Mouse (Mus musculus) left cerebral cortex, postnatal 25 days (tissue): ENCODE results near the gene Ttc17. TPM values are rescaled to one million over a fixed set of nuclear protein-coding genes. Genes with fewer than 3 reads are reported as not detected.
"Not testable (repeated sequence)": the region's sequence is repeated elsewhere in the genome, so short reads cannot be mapped to it uniquely, and the experiment has no call there.

Experiments used
- DNase-seq, 2 experiments: peaks; one replicate each; pipeline ENCODE4 v3.0.0; 2022; ENCODE audit warnings: low spot score in 2 of 2, mixed read lengths in 1 of 2
- intact Hi-C: fragments of 180-260 bp; cut with DNase I; formaldehyde crosslinking; loops from one replicate; pipeline ENCODE4 v1.15.1; 2025
- total RNA-seq, 2 experiments: library from RNA; stranded (reverse); gene quantifications; 2 replicates each; pipeline ENCODE4 v1.2.3; 2021

Gene Ttc17
- total RNA-seq, 2 experiments from 2014 or later: 30.6 to 34.1 TPM

GRCm38 (mm10) chr2:94384483-94384882 lies 22.0 kb downstream of the Ttc17 start:
- DNase-seq, intact Hi-C loops: not testable (repeated sequence)

GRCm38 (mm10) chr2:94381057-94381647 lies 25.3 kb downstream of the Ttc17 start:
- no peak for DNase-seq
- intact Hi-C loops: no loop called here

GRCm38 (mm10) chr2:94378678-94379077 lies 27.8 kb downstream of the Ttc17 start:
- no peak for DNase-seq
- intact Hi-C loops: no loop called here

- peak; percentile 23 to 44 for DNase-seq
- intact Hi-C loops: loop anchor here (5.0 kb wide), 1 partner anchor 46 kb away; no protein-coding TSS in a partner anchor
These were observed 35.4 kb downstream of the Ttc17 start for GRCm38 (mm10) chr2:94371093-94371492.

- DNase-seq: no peak
- intact Hi-C loops: no loop called here
These were observed 42.7 kb downstream of the Ttc17 start for GRCm38 (mm10) chr2:94363821-94364220.

GRCm38 (mm10) chr2:94360398-94360973 lies 46.0 kb downstream of the Ttc17 start:
- intact Hi-C loops: no loop called here
- no peak for DNase-seq

- DNase-seq: no peak
- intact Hi-C loops: no loop called here
These were observed 58.3 kb downstream of the Ttc17 start for GRCm38 (mm10) chr2:94348165-94348591.

GRCm38 (mm10) chr2:94346746-94347145 lies 59.7 kb downstream of the Ttc17 start:
- no peak for DNase-seq
- intact Hi-C loops: no loop called here

- no peak for DNase-seq
- intact Hi-C loops: no loop called here
These were observed 61.9 kb downstream of the Ttc17 start for GRCm38 (mm10) chr2:94344624-94345023.

- intact Hi-C loops: no loop called here
- DNase-seq: no peak
These were observed 62.9 kb downstream of the Ttc17 start for GRCm38 (mm10) chr2:94343290-94344285.

GRCm38 (mm10) chr2:94340769-94341168 lies 65.7 kb downstream of the Ttc17 start:
- no peak for DNase-seq
- intact Hi-C loops: no loop called here

GRCm38 (mm10) chr2:94339495-94339894 lies 67.0 kb downstream of the Ttc17 start:
- no peak for DNase-seq
- intact Hi-C loops: no loop called here

- DNase-seq: peak; percentile 68 to 95
- intact Hi-C loops: no loop called here
These were observed 70.2 kb downstream of the Ttc17 start for GRCm38 (mm10) chr2:94336336-94336735.

GRCm38 (mm10) chr2:94334742-94335046 lies 71.8 kb downstream of the Ttc17 start:
- intact Hi-C loops: no loop called here

GRCm38 (mm10) chr2:94333841-94334741 lies 72.4 kb downstream of the Ttc17 start:
- intact Hi-C loops: no loop called here
- no peak for DNase-seq

More at GRCm38 (mm10) chr2:94334742-94335046, 71.8 kb downstream of the Ttc17 start:
- DNase-seq: no peak

GRCm38 (mm10) chr2:94333086-94333485 lies 73.4 kb downstream of the Ttc17 start:
- no peak for DNase-seq

GRCm38 (mm10) chr2:94329336-94329735 lies 77.2 kb downstream of the Ttc17 start:
- intact Hi-C loops: no loop called here
- no peak for DNase-seq

More at GRCm38 (mm10) chr2:94333086-94333485, 73.4 kb downstream of the Ttc17 start:
- intact Hi-C loops: no loop called here

- intact Hi-C loops: no loop called here
- no peak for DNase-seq
These were observed 78.7 kb downstream of the Ttc17 start for GRCm38 (mm10) chr2:94327836-94328235.

GRCm38 (mm10) chr2:94319780-94320179 lies 86.7 kb downstream of the Ttc17 start:
- no peak for DNase-seq
- intact Hi-C loops: no loop called here
